Mouse (Mus musculus) heart, adult 2 months (tissue): ENCODE measurements around the gene Frmpd2. TPM values are rescaled to one million over a fixed set of nuclear protein-coding genes. Genes with fewer than 3 reads are reported as not detected.

ENCODE experiments used
- DNase-seq, 2 experiments: peaks; one replicate each; pipeline ENCODE4 v3.0.0; 2021
- H3K27ac ChIP-seq: fragments of 200-600 bp; 2 replicates; pipeline ENCODE4 v1.8.1; 2022
- H3K27me3 ChIP-seq: fragments of 200-500 bp; 2 replicates; pipeline ENCODE4 v1.6.1; 2012; ENCODE audit warnings: mild to moderate bottlenecking, low read length, inconsistent platforms, mixed read lengths; ENCODE audit not compliant: control insufficient read depth, insufficient read depth
- H3K36me3 ChIP-seq: fragments of 200-500 bp; 2 replicates; pipeline ENCODE4 v1.6.1; 2012; ENCODE audit warnings: low read length, inconsistent platforms; ENCODE audit not compliant: control insufficient read depth, insufficient read depth
- H3K4me1 ChIP-seq: fragments of 200-500 bp; 2 replicates; pipeline ENCODE4 v1.6.1; 2011; ENCODE audit warnings: low read length; ENCODE audit not compliant: control insufficient read depth, insufficient read depth
- H3K4me3 ChIP-seq: fragments of 200-600 bp; 2 replicates; pipeline ENCODE4 v1.8.1; 2022
- H3K79me2 ChIP-seq: fragments of 200-500 bp; replicated peaks from 2 replicates; pipeline ENCODE4 v1.6.1; 2012; ENCODE audit warnings: mild to moderate bottlenecking, inconsistent platforms, low read length, moderate library complexity, mixed read lengths; ENCODE audit not compliant: control insufficient read depth, insufficient read depth
- H3K9ac ChIP-seq: fragments of 200-500 bp; 2 replicates; pipeline ENCODE4 v1.6.1; 2012; ENCODE audit warnings: low read depth, mild to moderate bottlenecking, control low read depth, inconsistent platforms, low read length, mixed read lengths
- CTCF ChIP-seq: fragments of 200-600 bp; IDR thresholded peaks from 2 replicates; pipeline ENCODE4 v1.8.1; 2022; ENCODE audit warnings: antibody characterized with exemption, mild to moderate bottlenecking, moderate library complexity
- EP300 ChIP-seq: fragments of 200-500 bp; IDR thresholded peaks from 2 replicates; pipeline ENCODE4 v1.6.1; 2011; ENCODE audit warnings: low read depth, low read length, control low read depth; ENCODE audit not compliant: insufficient read depth
- POLR2A ChIP-seq: fragments of 200-500 bp; IDR thresholded peaks from 2 replicates; pipeline ENCODE4 v1.6.1; 2011; ENCODE audit warnings: mild to moderate bottlenecking, low read depth, low read length, control low read depth; ENCODE audit not compliant: insufficient read depth
- WGBS: fragments of 180-500 bp; shearing (Covaris S2); methylation state at CpG from one replicate; pipeline ENCODE4 v1.1.7; 2018; 5-methylcytosine and 5-hydroxymethylcytosine counted together
- intact Hi-C: fragments of 180-260 bp; cut with DNase I; formaldehyde crosslinking; loops from one replicate; pipeline ENCODE4 v1.15.1; 2025
- polyA plus RNA-seq: library from polyadenylated mRNA; depleted of rRNA; stranded (reverse); fragments of >200 nt; gene quantifications from 2 replicates; pipeline ENCODE4 v1.2.3, GENCODE M21; 2012
- total RNA-seq, 2 experiments: library from RNA; stranded (reverse); gene quantifications; 2 replicates each; pipeline ENCODE4 v1.2.3; 2021

Frmpd2 gene
- total and polyA plus RNA-seq, 3 experiments = 0.21 TPM; not detected in 2

DNA sequence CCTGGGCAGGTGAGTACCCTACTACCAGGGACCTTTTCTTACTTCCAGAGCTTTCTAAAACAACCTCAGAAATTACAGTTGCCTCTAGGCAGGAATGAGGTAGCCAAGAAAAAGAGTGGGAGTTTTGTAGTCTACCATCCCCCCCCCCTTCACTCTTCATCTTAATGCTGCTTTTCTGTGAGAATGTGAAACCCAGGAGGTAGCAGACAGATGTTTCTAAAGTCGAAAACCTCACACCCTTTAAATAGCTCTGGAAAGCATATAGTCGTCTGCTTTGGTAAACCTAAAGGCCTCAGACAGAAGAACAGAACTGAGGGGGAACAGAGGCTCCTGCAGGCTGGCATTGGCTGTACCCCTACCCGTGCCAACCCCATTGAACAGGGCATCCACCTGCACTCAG is 77.2 kb downstream of the Frmpd2 start:
- no peak for TF ChIP-seq POLR2A
- TF ChIP-seq CTCF = no peak
- no peak for TF ChIP-seq EP300
- H3K36me3 ChIP-seq = no peaks in the 10 kb centered on the region
- intact Hi-C loops = no loop called here
- no peaks in the 10 kb centered on the region for H3K79me2 ChIP-seq
- no peaks in the 10 kb centered on the region for H3K27me3 ChIP-seq
- DNase-seq = no peak
- no peak overlapping the region for H3K27ac ChIP-seq
- no peak overlapping the region for H3K4me3 ChIP-seq
- no peaks in the 10 kb centered on the region for H3K4me1 ChIP-seq
- 52% methylated on average over 3 of the region's 3 CpGs for WGBS
- no peak overlapping the region for H3K9ac ChIP-seq

DNA sequence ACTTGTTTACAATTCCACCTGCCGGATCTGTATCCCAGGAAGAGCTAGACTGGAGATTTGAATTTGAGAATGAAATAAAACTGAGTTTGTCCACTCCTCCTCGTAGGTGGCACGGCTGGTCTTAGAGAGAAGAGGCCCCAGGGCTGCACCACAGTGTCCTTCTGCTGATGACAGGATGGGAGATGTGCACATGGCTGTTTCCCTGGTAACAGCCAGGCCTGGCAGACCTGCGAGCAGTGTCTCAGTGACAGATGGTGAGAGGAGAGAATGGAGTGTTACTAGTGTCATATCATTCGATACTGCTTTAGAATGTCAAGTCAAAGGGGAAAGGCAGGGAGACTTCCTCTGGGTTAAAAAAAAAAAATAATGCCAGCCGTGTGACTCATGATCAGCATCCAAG is 78.4 kb downstream of the Frmpd2 start:
- intact Hi-C loops = no loop called here
- H3K4me1 ChIP-seq = no peaks in the 10 kb centered on the region
- 62% methylated on average over 6 of the region's 6 CpGs for WGBS
- no peak for DNase-seq
- TF ChIP-seq POLR2A (no peak), EP300 (no peak), CTCF (no peak)
- no peak overlapping the region for H3K4me3 ChIP-seq
- no peak overlapping the region for H3K27ac ChIP-seq
- peaks cover 2% of the 10 kb centered on the region; the same call in 1 of the 2 replicates for H3K27me3 ChIP-seq
- H3K36me3 ChIP-seq = no peaks in the 10 kb centered on the region
- no peaks in the 10 kb centered on the region for H3K79me2 ChIP-seq
- H3K9ac ChIP-seq = no peak overlapping the region

DNA sequence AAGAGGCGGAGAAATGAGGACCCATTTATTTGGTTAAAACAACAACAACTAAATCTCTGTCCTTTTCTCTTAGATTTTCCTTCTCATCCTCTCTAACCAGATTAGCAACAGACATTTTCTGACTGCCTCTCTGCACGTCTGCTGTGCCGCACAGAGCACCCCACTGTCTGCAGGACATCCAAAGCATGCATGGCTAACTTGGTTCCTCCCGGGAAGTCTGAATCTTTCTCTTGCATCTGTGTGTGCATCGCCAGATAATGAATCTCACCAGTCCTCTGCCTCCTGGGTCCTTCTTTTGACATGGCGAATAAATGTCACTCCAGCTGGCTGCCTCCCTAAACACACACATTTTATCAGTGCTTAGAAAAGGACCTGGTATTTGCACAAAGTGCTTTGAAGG is 99.2 kb downstream of the Frmpd2 start:
- no peaks in the 10 kb centered on the region for H3K4me1 ChIP-seq
- H3K27ac ChIP-seq = no peak overlapping the region
- TF ChIP-seq POLR2A (no peak), EP300 (no peak), CTCF (no peak)
- WGBS = 56% methylated on average over 6 of the region's 6 CpGs
- H3K79me2 ChIP-seq = no peaks in the 10 kb centered on the region
- no peak overlapping the region for H3K9ac ChIP-seq
- intact Hi-C loops = no loop called here
- no peaks in the 10 kb centered on the region for H3K36me3 ChIP-seq
- H3K27me3 ChIP-seq = no peaks in the 10 kb centered on the region
- DNase-seq = no peak
- no peak overlapping the region for H3K4me3 ChIP-seq

DNA sequence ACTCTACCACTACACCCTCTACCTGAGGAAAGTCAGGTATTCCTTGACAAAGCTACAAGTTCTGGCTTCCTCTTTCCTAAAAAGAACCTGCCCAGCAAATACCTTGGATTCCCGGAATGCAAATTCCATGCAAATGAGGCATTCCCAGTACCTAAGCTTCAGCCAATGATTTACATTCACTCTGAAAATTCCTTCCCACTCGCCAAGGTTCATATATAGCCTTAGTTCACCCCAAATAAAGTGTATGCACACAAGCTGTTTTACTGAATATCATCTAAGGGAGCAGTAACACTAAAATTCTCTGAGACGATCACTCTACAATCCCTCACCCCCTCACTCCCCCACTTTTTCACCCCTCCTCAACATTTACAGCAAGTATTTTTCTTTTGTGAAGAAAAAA is 102.1 kb downstream of the Frmpd2 start:
- 76% methylated on average over 3 of the region's 3 CpGs for WGBS
- no peaks in the 10 kb centered on the region for H3K27me3 ChIP-seq
- no peak overlapping the region for H3K27ac ChIP-seq
- no peaks in the 10 kb centered on the region for H3K79me2 ChIP-seq
- TF ChIP-seq POLR2A (no peak), EP300 (no peak), CTCF (no peak)
- no peak overlapping the region for H3K9ac ChIP-seq
- DNase-seq = no peak
- H3K4me3 ChIP-seq = no peak overlapping the region
- H3K4me1 ChIP-seq = no peaks in the 10 kb centered on the region
- no peaks in the 10 kb centered on the region for H3K36me3 ChIP-seq
- intact Hi-C loops = no loop called here

DNA sequence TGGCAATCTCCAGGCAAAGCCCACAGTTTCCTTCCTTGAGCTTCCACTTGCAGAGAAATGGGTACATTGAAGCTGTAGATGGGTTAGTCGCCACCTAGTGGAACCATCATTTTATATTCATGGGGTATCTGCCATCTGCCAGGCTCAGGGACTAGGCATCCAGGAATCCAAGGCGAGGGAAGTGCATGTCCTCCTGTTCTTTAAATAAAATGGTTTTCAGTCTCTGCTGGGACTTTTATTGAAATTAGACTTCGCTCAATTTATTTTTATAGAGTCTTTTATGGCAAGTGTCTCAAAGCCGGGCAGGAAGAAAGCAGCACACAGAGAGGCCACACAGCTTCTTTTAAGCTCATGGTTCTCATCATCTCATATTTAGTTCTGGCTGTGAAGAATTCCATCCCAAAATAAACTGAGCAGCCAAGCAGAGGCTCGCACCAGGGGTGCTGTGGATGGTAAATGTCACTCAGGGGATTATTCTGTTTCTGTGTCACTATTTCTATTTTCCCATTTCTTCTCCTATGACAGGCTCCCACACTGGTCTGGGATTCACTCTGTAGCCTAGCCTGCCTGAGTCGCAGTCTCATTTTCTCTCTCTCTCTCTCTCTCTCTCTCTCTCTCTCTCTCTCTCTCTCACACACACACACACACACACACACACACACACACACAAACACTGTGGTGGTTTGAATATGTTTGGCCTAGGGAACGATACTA is 108.4 kb downstream of the Frmpd2 start:
- Histone ChIP-seq H3K27ac (no peak overlapping the region), H3K27me3 (no peaks in the 10 kb centered on the region), H3K4me1 (no peaks in the 10 kb centered on the region), H3K9ac (no peak overlapping the region), H3K79me2 (no peaks in the 10 kb centered on the region), H3K36me3 (no peaks in the 10 kb centered on the region), H3K4me3 (no peak overlapping the region)
- DNase-seq = no peak
- WGBS = 65% methylated on average over 7 of the region's 7 CpGs
- TF ChIP-seq CTCF (no peak), POLR2A (no peak), EP300 (no peak)
- intact Hi-C loops = no loop called here

DNA sequence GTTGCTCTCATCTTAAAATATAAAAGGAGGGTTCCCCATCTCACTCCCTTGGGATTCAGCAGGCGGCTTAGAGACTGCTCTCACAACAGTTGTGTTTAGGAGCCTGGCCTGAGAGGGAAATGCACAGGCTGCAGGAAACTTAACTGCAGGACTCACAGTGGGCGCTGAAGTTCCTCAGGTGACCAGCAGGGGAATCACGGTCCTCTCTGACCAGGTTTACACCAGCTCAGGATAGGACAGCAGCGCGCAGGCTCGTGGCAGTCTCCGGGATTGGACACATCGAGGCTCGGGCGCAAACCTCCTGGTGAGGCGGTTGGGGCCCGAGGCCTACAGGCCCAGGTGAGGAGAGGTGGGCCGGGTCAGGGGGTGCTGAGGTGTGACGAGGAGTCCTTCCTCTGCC is 117.5 kb downstream of the Frmpd2 start, which contains the start of gene Ptpn20:
Gene Ptpn20 (plus strand): TSS at position 257 of the 400 bp plus-strand sequence.
- no peak for DNase-seq

More for the DNA sequence above, 117.5 kb downstream of the Frmpd2 start, which contains the start of gene Ptpn20:
- H3K4me3 ChIP-seq = no peak within 1 kb of the TSS
- intact Hi-C loops = no loop called here
- TF ChIP-seq POLR2A = no peak
- no peak for TF ChIP-seq EP300
- peak; percentile 37 for TF ChIP-seq CTCF
- H3K27ac ChIP-seq = no peak within 1 kb of the TSS
- no peaks in the 10 kb centered on the region for H3K36me3 ChIP-seq
- no peaks in the 10 kb centered on the region for H3K79me2 ChIP-seq
- no peaks in the 10 kb centered on the region for H3K4me1 ChIP-seq
- WGBS = 59% methylated on average over 14 of the region's 14 CpGs
- H3K9ac ChIP-seq = no peak within 1 kb of the TSS
- no peaks in the 10 kb centered on the region for H3K27me3 ChIP-seq
